Mouse (Mus musculus) CD4-positive helper T cell, adult 2 months (primary cell): Measurements from ENCODE around the gene Olfr615.
"Not testable (repeated sequence)": the region's sequence is repeated elsewhere in the genome, so short reads cannot be mapped to it uniquely, and the experiment has no call there.

Source experiments
- DNase-seq: peaks from one replicate; pipeline ENCODE4 v3.0.0-alpha.2; 2012; ENCODE audit warnings: low read depth, missing footprints, low spot score

Olfr615 gene

DNA sequence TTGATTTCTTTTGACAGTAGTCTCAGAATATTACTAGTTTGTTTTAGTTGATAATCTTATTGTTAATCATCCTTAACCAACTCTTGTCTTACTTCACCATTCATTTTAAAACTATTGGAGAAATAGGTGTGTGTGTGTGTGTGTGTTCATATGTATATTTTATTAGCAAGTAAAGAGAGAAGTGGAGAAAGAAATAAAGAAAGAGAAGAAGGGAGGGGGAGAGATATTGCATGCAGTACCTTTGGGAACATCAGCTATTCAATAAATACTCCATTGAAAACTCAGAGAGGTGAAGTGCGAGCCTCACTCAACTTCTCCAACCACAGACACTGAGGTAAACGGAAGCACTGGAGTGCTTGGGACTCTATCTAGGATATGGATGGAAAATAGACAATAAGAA is at the start of gene Olfr615:
Olfr615 (plus strand) TSS at position 301 of the 400 bp plus-strand sequence.
- no peak for DNase-seq

DNA sequence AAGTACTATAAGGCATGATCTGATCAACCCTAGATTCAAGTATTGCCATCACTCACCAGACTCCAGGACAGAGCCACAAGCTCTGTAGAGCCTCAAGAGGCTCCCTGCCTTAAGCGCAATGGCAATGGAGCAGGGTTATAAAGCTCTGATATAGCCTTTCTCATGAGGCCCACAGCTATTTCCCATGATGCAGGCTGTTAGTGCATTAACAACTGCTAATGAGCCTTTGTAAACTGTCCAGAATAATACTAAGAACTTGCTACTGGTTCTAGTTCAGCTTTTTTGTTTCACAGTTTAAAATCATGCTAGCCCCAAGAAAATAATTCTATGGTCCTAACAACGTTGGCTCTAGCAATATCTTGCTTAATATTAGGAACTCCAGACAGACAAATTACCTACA is 43.9 kb upstream of the Olfr615 start, which contains the start of gene Olfr610:
Olfr610 (minus strand) TSS at position 101 of the 400 bp plus-strand sequence.
- DNase-seq = no peak

DNA sequence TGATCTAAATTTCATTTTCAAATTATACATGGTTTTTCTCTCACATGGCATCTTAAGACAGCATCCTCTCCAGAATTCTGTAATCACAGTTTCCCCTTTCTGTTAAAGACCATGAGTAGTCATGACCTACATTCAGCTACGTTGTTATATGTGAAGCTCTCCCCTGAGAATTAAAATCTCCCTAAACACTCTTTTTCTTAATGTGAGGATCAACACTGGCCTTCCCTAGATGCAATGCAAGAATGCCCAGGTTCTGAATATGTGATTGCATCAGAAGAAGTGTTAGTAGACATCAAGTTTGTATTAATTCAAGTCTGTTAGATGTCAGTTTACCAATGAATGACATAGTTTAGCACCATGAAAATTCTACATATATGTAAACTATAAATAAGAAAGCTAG is 35.1 kb upstream of the Olfr615 start, which contains the start of gene Olfr611:
Olfr611 (minus strand) TSS at position 101 of the 400 bp plus-strand sequence.
- not testable (repeated sequence) for DNase-seq

GRCm38 (mm10) chr7:103542617-103543016 is 13.3 kb upstream of the Olfr615 start, which contains the start of gene Olfr612:
Gene Olfr612, minus strand, starts transcription at chr7:103542717.
- DNase-seq = not testable (repeated sequence)

DNA sequence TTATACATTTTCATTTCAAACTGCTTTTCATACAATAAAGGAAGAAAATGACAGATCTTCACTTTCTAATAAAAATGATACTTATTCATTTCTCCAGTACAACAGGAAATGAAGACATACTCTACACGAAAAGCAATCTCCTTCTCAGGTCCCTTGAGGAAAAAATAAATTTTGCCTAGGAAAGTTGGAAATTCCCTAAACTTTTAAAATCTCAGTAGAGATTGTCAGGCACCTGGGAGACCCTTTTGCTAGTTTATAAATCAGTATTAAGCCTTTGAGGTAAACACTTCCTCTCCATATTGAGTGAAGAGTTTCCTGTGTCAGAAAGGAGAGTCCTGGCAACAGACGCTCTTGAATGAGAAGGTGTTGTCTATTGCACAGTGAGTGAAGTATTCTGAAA is 8.1 kb upstream of the Olfr615 start, which contains the start of gene Olfr613:
Olfr613 (plus strand) TSS at position 301 of the 400 bp plus-strand sequence.
- no peak for DNase-seq

DNA sequence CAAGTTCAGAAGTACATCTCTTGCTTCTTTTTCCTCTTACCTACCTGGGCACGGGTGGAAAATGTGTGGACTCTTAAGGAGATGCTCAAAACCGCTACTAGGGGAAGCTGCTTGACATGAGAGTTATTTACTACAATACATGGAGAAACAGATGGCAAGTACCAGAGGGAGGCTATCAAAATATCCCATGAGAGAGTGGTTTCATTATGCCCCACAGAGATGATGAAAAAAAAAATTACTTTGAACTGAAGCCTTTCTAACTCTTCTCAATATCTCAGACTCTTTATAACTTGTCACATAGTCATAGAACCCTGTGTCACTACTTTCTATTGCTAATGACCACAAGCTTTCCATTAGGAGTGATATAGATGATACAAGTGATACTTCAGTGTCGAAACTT is 13.2 kb downstream of the Olfr615 start, which contains the start of gene Olfr616:
Olfr616 (minus strand) TSS at position 101 of the 400 bp plus-strand sequence.
- no peak for DNase-seq

DNA sequence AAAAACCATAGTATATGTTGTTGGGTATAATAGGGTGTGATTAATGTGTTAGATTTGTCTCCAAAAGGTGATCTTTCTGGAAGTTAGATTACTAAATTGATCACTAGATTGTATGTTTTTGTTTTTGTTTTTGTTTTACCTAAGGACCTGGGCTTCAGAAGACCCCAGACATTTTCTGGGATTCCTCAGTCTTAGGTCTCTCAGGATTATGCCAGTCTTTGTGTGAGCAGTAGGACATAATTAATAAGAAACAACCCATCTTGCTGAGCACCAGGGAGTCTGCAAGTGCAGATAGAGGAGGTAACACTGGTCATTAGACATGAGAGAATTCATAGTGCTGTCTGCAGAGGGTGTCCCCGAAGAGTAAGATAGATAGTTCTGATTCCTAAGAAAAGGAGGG is 16.9 kb downstream of the Olfr615 start, which contains the start of gene Olfr617:
Olfr617 (plus strand) TSS at position 301 of the 400 bp plus-strand sequence.
- no peak for DNase-seq

- DNase-seq = no peak
Measured at GRCm38 (mm10) chr7:103589803-103590202, 33.9 kb downstream of the Olfr615 start, which contains the start of gene Olfr618. Gene Olfr618, plus strand, starts transcription at chr7:103590103.

- DNase-seq = no peak
Measured at GRCm38 (mm10) chr7:103600275-103600674, 44.4 kb downstream of the Olfr615 start, which contains the start of gene Olfr619. Gene Olfr619, plus strand, starts transcription at chr7:103600575.

DNA sequence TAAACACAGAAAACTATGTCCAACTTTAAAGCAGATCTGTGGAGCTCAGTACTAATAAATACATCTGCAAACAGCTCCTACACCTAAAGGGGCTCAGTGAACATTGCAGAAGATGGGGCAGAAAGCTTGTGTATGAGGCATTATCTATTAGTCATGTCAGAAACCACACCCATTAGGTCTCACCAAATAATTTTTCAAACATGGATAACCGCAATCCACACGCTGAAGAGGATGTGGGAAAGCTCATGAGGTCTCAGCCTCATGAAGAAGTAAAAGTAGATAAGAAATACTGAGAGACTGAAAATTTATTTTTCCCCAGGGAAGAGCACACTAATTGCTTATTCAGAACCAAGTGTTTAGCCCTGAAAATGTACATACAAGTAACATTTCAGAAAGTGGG is 51.5 kb downstream of the Olfr615 start:
- no peak for DNase-seq

DNA sequence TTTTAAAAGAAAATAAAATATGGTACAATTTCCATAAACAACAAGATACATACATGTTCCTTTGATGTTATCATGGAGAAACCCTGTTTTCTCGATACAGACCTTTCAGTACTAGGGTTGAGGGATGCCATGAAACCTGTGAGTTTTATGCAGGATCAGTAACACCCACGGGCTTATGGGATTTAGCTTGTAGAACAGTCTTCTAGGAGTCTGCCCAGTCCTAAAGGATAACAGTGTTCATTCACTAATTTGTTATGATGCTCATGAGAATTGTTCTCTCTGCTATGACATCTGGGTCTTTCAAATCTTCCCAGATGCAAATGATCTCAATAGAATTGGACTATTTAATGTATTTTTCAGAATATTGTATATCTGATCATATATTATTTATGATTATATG is 56.6 kb downstream of the Olfr615 start, which contains the start of gene Olfr620:
Olfr620 (minus strand) TSS at position 101 of the 400 bp plus-strand sequence.
- DNase-seq = no peak
